In the genomic region with DNA sequence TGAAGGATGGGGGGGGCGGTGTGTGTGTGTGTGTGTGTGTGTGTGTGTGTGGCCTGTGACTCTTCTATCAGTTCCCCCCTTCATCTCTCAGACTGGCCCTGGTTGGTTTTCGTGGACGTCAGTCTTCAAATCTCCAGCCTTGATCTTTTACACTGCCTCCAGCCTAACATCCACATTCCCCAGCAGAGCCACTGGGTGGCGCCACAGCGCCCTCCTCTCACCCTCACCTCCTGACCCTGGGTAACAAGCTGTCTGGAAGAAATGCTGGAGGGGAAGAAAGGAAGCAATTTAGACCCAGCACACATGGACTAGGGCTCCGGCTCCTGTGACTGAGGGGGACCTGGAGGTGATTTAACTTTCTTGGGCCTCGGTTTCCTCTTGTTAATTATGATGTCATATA, we compare ENCODE assay signal across 9 mouse cellular contexts.
DNase-seq lines count a peak whose midpoint lies in the region; ATAC-seq and TF ChIP-seq lines count a peak whose summit lies in the region.
"Had no signal": no experiment of that assay in that cellular context is flagged by ENCODE, and none has a peak within 500 bp of the region (broad histone marks: within the 10 kb centered on the region; RNA-seq: fewer than 3 reads in every experiment).

No protein-coding gene starts in this region.

- no peak overlapping the region for H3K4me3 ChIP-seq in kidney, postnatal 0 days (replicated peaks; ENCODE audit: low read depth, low read length)
- H3K4me3 ChIP-seq in kidney, embryonic 14.5 days (ENCODE audit: low read length), result no peak overlapping the region
- H3K4me3 ChIP-seq: limb, embryonic 12.5 days had no signal

- peaks cover 5% of the 10 kb centered on the region; the same call in 1 of the 2 replicates for H3K27me3 ChIP-seq in kidney, postnatal 0 days (ENCODE audit: insufficient read depth, low read length)
- H3K27me3 ChIP-seq in kidney, embryonic 14.5 days (ENCODE audit: control insufficient read depth, insufficient read depth, low read length), result peaks cover 21% of the 10 kb centered on the region

- no peak for ATAC-seq in CD4-positive, CD25-positive, alpha-beta regulatory T cell, adult 4 months
- no peak; the same call in 1 of the 2 replicates for ATAC-seq in kidney, postnatal 0 days (replicated peaks; ENCODE audit: low FRiP score, low read depth)
- no peak for ATAC-seq in kidney, embryonic 14.5 days (ENCODE audit: low FRiP score, low TSS enrichment)

- peak; percentile 57 for DNase-seq in CD4-positive, CD25-positive, alpha-beta regulatory T cell, adult 2 months (ENCODE audit: low read depth, low spot score)
- no peak for DNase-seq in kidney, postnatal 0 days (ENCODE audit: low spot score)
- DNase-seq in thymus, postnatal 4 days, result peak; percentile 27
- DNase-seq in thymus, postnatal 36 days, result no peak
- no peak for DNase-seq in heart, adult 9 months (ENCODE audit: low spot score in 2 of 2)
- no peak for DNase-seq in right cerebral cortex, adult 18-20 months

- no peak overlapping the region for H3K27ac ChIP-seq in kidney, postnatal 0 days
- no peak overlapping the region for H3K27ac ChIP-seq in kidney, embryonic 14.5 days (ENCODE audit: low read depth, low read length)
- H3K27ac ChIP-seq: limb, embryonic 12.5 days had no signal

- peak; percentile 19; the same call in 1 of the 2 replicates for TF ChIP-seq CTCF in kidney, postnatal 0 days (IDR thresholded peaks at IDR 0.05; ENCODE audit: low read depth)

- no peak overlapping the region for H3K9ac ChIP-seq in kidney, postnatal 0 days (ENCODE audit: low read depth, low read length)
- no peak overlapping the region for H3K9ac ChIP-seq in kidney, embryonic 14.5 days (ENCODE audit: low read depth, low read length)
- H3K9ac ChIP-seq: limb, embryonic 12.5 days had no signal

- H3K4me1 ChIP-seq in kidney, postnatal 0 days (replicated peaks; ENCODE audit: insufficient read depth, low read length), result 0 out of 2 replicates have a peak, but pooled peaks cover 4% of the 10 kb centered on the region
- H3K4me1 ChIP-seq in kidney, embryonic 14.5 days (ENCODE audit: control insufficient read depth, insufficient read depth, low read length), result no peaks in the 10 kb centered on the region

- no peaks in the 10 kb centered on the region for H3K36me3 ChIP-seq in kidney, postnatal 0 days (ENCODE audit: insufficient read depth, low read length)
- no peaks in the 10 kb centered on the region for H3K36me3 ChIP-seq in kidney, embryonic 14.5 days (ENCODE audit: control insufficient read depth, insufficient read depth, low read length)
- H3K36me3 ChIP-seq: limb, embryonic 12.5 days had no signal

- 23% methylated on average over 6 of the region's 7 CpGs for WGBS in kidney, postnatal 0 days
- 26% methylated on average over 6 of the region's 7 CpGs for WGBS in kidney, embryonic 14.5 days

- no peak overlapping the region for H3K4me2 ChIP-seq in kidney, postnatal 0 days (ENCODE audit: low read length)
- H3K4me2 ChIP-seq in kidney, embryonic 14.5 days (replicated peaks; ENCODE audit: low read depth, low read length), result no peak overlapping the region

- H3K9me3 ChIP-seq in kidney, postnatal 0 days (replicated peaks; ENCODE audit: low read length), result no peaks in the 10 kb centered on the region
- no peaks in the 10 kb centered on the region for H3K9me3 ChIP-seq in kidney, embryonic 14.5 days (ENCODE audit: control insufficient read depth, low read length)
- H3K9me3 ChIP-seq: limb, embryonic 12.5 days had no signal

Comparison
In these comparisons a context has a peak if more than half of its experiments do, and no peak if none do; other contexts are left out.
1. DNase-seq: peak in CD4-positive, CD25-positive, alpha-beta regulatory T cell, adult 2 months (single experiment) and thymus, postnatal 4 days (single experiment); none in kidney, postnatal 0 days (single experiment), thymus, postnatal 36 days (0 of 2), heart, adult 9 months (0 of 2) and right cerebral cortex, adult 18-20 months (single experiment).